In the genomic region with DNA sequence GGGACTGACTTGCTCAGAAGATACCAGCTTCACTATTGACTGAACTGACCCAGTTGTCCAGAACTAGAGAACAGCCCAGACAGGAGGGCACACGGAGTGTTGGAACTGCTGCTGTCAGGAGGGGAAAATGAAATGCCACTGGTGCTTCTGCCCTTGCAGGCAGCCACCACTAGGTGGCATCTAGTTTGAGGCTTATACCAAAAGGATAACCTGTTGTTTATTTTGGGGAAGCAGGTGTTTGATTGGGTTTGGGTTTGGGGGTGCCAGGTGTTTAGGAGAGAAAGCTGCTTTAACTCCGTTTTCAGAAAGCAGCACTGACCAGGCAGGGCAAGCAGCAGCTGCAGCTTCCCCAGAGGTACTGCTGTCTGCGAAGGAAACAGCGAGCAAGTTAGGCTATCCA, we compare ENCODE assay signal across 9 mouse cellular contexts. TPM values are rescaled to one million over a fixed set of nuclear protein-coding genes. Genes with fewer than 3 reads are reported as not detected.
A peak's percentile ranks its signal among the peaks of the same experiment; 100 is the strongest.
DNase-seq lines count a peak whose midpoint lies in the region; ATAC-seq and TF ChIP-seq lines count a peak whose summit lies in the region.
"Had no signal": no experiment of that assay in that cellular context is flagged by ENCODE, and none has a peak within 500 bp of the region (broad histone marks: within the 10 kb centered on the region; RNA-seq: fewer than 3 reads in every experiment).

No protein-coding gene starts in this region.

- ATAC-seq in heart, postnatal 0 days (ENCODE audit: insufficient read depth, low read depth), result no peak
- ATAC-seq in neural tube, embryonic 11.5 days (ENCODE audit: insufficient read depth, low FRiP score, low TSS enrichment), result no peak

- H3K4me2 ChIP-seq in heart, postnatal 0 days (ENCODE audit: low read depth, low read length), result no peak overlapping the region
- H3K4me2 ChIP-seq in neural tube, embryonic 11.5 days (ENCODE audit: low read depth), result no peak overlapping the region

- H3K4me1 ChIP-seq in heart, postnatal 0 days (ENCODE audit: control insufficient read depth, insufficient read depth), result peaks cover 14% of the 10 kb centered on the region
- H3K4me1 ChIP-seq in heart, embryonic 10.5 days, result peaks cover 47% of the 10 kb centered on the region
- peaks cover 8% of the 10 kb centered on the region; the same call in 1 of the 2 replicates for H3K4me1 ChIP-seq in embryonic facial prominence, embryonic 10.5 days
- H3K4me1 ChIP-seq in neural tube, embryonic 11.5 days (ENCODE audit: control insufficient read depth, insufficient read depth, low read length), result no peaks in the 10 kb centered on the region

- intact Hi-C loops in left cerebral cortex, postnatal 10 days (cut with DNase I), result no loop called here

- H3K4me3 ChIP-seq in heart, postnatal 0 days (ENCODE audit: low read depth, low read length), result no peak overlapping the region
- H3K4me3 ChIP-seq in heart, embryonic 10.5 days, result no peak overlapping the region
- H3K4me3 ChIP-seq in embryonic facial prominence, embryonic 10.5 days, result no peak overlapping the region
- H3K4me3 ChIP-seq in neural tube, embryonic 11.5 days (ENCODE audit: low read depth, low read length), result no peak overlapping the region

- no peak for TF ChIP-seq EP300 in heart, postnatal 0 days (IDR thresholded peaks at IDR 0.05; ENCODE audit: low read depth)

- peak; percentile 82 for TF ChIP-seq CTCF in heart, postnatal 0 days (IDR thresholded peaks at IDR 0.05; ENCODE audit: low read depth)

- no peak for DNase-seq in heart, postnatal 0 days (ENCODE audit: low spot score)
- DNase-seq in heart, embryonic 10.5 days (ENCODE audit: low spot score), result no peak
- DNase-seq in A20 (ENCODE audit: low read depth, low spot score), result peak; percentile 90
- peak; percentile 44 for DNase-seq in MN1 (ENCODE audit: low spot score)
- peak; percentile 45 for DNase-seq in embryonic facial prominence, embryonic 10.5 days (ENCODE audit: low spot score)
- DNase-seq in left cerebral cortex, postnatal 10 days (ENCODE audit: extremely low spot score in 1 of 2, low spot score in 2 of 2), result peak; percentile 52 to 58
- peak; percentile 44 for DNase-seq in neural tube, embryonic 11.5 days (ENCODE audit: low spot score)
- DNase-seq in ovary, postnatal 14 days (ENCODE audit: low spot score), result no peak

- no peak overlapping the region for H3K9ac ChIP-seq in heart, postnatal 0 days (replicated peaks; ENCODE audit: low read depth, low read length)
- no peak overlapping the region for H3K9ac ChIP-seq in neural tube, embryonic 11.5 days (ENCODE audit: low read length)

- no peaks in the 10 kb centered on the region for H3K27me3 ChIP-seq in heart, postnatal 0 days (ENCODE audit: control insufficient read depth, insufficient read depth, low read length)
- H3K27me3 ChIP-seq in heart, embryonic 10.5 days (ENCODE audit: insufficient read depth, poor library complexity, severe bottlenecking), result no peaks in the 10 kb centered on the region
- H3K27me3 ChIP-seq in embryonic facial prominence, embryonic 10.5 days (replicated peaks; ENCODE audit: low read depth, poor library complexity, severe bottlenecking), result no peaks in the 10 kb centered on the region
- no peaks in the 10 kb centered on the region for H3K27me3 ChIP-seq in neural tube, embryonic 11.5 days (ENCODE audit: control insufficient read depth, insufficient read depth, low read length)

- H3K36me3 ChIP-seq in heart, postnatal 0 days (replicated peaks; ENCODE audit: control insufficient read depth, insufficient read depth, low read length), result peaks cover 56% of the 10 kb centered on the region
- H3K36me3 ChIP-seq in heart, embryonic 10.5 days, result peaks cover 83% of the 10 kb centered on the region
- H3K36me3 ChIP-seq in embryonic facial prominence, embryonic 10.5 days (replicated peaks), result peaks cover 99% of the 10 kb centered on the region
- peaks cover 9% of the 10 kb centered on the region for H3K36me3 ChIP-seq in neural tube, embryonic 11.5 days (ENCODE audit: control insufficient read depth, insufficient read depth, low read length)

- 53% methylated on average over 4 of the region's 4 CpGs for WGBS in heart, postnatal 0 days
- 56% methylated on average over 4 of the region's 4 CpGs for WGBS in heart, embryonic 10.5 days
- WGBS in embryonic facial prominence, embryonic 10.5 days, result 60% methylated on average over 4 of the region's 4 CpGs
- WGBS in neural tube, embryonic 11.5 days, result 59% methylated on average over 4 of the region's 4 CpGs

- H3K9me3 ChIP-seq in heart, postnatal 0 days (replicated peaks; ENCODE audit: control insufficient read depth, low read length), result no peaks in the 10 kb centered on the region
- no peaks in the 10 kb centered on the region for H3K9me3 ChIP-seq in heart, embryonic 10.5 days
- no peaks in the 10 kb centered on the region for H3K9me3 ChIP-seq in embryonic facial prominence, embryonic 10.5 days
- no peaks in the 10 kb centered on the region for H3K9me3 ChIP-seq in neural tube, embryonic 11.5 days (ENCODE audit: control insufficient read depth, low read length)

- no peak overlapping the region for H3K27ac ChIP-seq in heart, postnatal 0 days (ENCODE audit: low read depth)
- H3K27ac ChIP-seq in heart, embryonic 10.5 days, result no peak overlapping the region
- no peak overlapping the region for H3K27ac ChIP-seq in embryonic facial prominence, embryonic 10.5 days (replicated peaks)
- no peak overlapping the region for H3K27ac ChIP-seq in neural tube, embryonic 11.5 days (ENCODE audit: low read depth, low read length)

RNA-seq across cellular contexts. Expression of a gene that starts 7.6 kb away (rescaled TPM):
- 7.1 and 9.4 TPM in 2 replicates for total RNA-seq in heart, postnatal 0 days (2014; rRNA removed; ENCODE audit: low replicate concordance)
- 6.7 and 8.2 TPM in 2 replicates for polyA plus RNA-seq in heart, postnatal 0 days (2015; fragmentation: Nextera tagmentation; extraction: Ambion mirVana)
- polyA plus RNA-seq in heart, embryonic 10.5 days (2016; fragmentation: Nextera tagmentation; extraction: Ambion mirVana), result 13.0 and 14.9 TPM in 2 replicates
- 9.3 and 10.1 TPM in 2 replicates for polyA plus RNA-seq in embryonic facial prominence, embryonic 10.5 days (2016; fragmentation: Nextera tagmentation; extraction: Ambion mirVana)
- 10 to 100 TPM; 14.6 to 16.5 TPM for total RNA-seq in left cerebral cortex, postnatal 10 days (2021)
- polyA plus RNA-seq in neural tube, embryonic 11.5 days (2014; fragmentation: Nextera tagmentation; extraction: Ambion mirVana), result 13.6 and 14.0 TPM in 2 replicates

RNA-seq across cellular contexts. Expression of a gene that starts 12.9 kb away (rescaled TPM):
- 27.7 and 32.2 TPM in 2 replicates for total RNA-seq in heart, postnatal 0 days (2014; rRNA removed; ENCODE audit: low replicate concordance)
- polyA plus RNA-seq in heart, postnatal 0 days (2015; fragmentation: Nextera tagmentation; extraction: Ambion mirVana), result 18.6 and 19.1 TPM in 2 replicates
- polyA plus RNA-seq in heart, embryonic 10.5 days (2016; fragmentation: Nextera tagmentation; extraction: Ambion mirVana), result 66.5 and 98.2 TPM in 2 replicates
- 180 and 183 TPM in 2 replicates for polyA plus RNA-seq in embryonic facial prominence, embryonic 10.5 days (2016; fragmentation: Nextera tagmentation; extraction: Ambion mirVana)
- 10 to 100 TPM; 11.5 TPM for total RNA-seq in left cerebral cortex, postnatal 10 days (2021)
- 165 and 173 TPM in 2 replicates for polyA plus RNA-seq in neural tube, embryonic 11.5 days (2014; fragmentation: Nextera tagmentation; extraction: Ambion mirVana)

RNA-seq across cellular contexts. Expression of a gene that starts 13.8 kb away (rescaled TPM):
- total RNA-seq in heart, postnatal 0 days (2014; rRNA removed; ENCODE audit: low replicate concordance), result 6.8 and 10.5 TPM in 2 replicates
- 2.3 and 2.4 TPM in 2 replicates for polyA plus RNA-seq in heart, postnatal 0 days (2015; fragmentation: Nextera tagmentation; extraction: Ambion mirVana)
- 0.53 and 0.71 TPM in 2 replicates for polyA plus RNA-seq in heart, embryonic 10.5 days (2016; fragmentation: Nextera tagmentation; extraction: Ambion mirVana)
- polyA plus RNA-seq in embryonic facial prominence, embryonic 10.5 days (2016; fragmentation: Nextera tagmentation; extraction: Ambion mirVana), result 0.04 and 0.20 TPM in 2 replicates
- 10 to 100 TPM; 13.8 to 14.5 TPM for total RNA-seq in left cerebral cortex, postnatal 10 days (2021)
- polyA plus RNA-seq in neural tube, embryonic 11.5 days (2014; fragmentation: Nextera tagmentation; extraction: Ambion mirVana), result 0.26 and 0.61 TPM in 2 replicates

RNA-seq across cellular contexts. Expression of a gene that starts 51.7 kb away (rescaled TPM):
- 0.38 TPM in 1 of 2 replicates, not detected in the other for total RNA-seq in heart, postnatal 0 days (2014; rRNA removed; ENCODE audit: low replicate concordance)
- 0.04 TPM in 1 of 2 replicates, not detected in the other for polyA plus RNA-seq in heart, postnatal 0 days (2015; fragmentation: Nextera tagmentation; extraction: Ambion mirVana)
- 0.11 TPM in 1 of 2 replicates, not detected in the other for polyA plus RNA-seq in heart, embryonic 10.5 days (2016; fragmentation: Nextera tagmentation; extraction: Ambion mirVana)
- polyA plus RNA-seq in embryonic facial prominence, embryonic 10.5 days (2016; fragmentation: Nextera tagmentation; extraction: Ambion mirVana), result 0.30 TPM in 1 of 2 replicates, not detected in the other
- not detected for total RNA-seq in left cerebral cortex, postnatal 10 days (2021)
- not detected in 2 replicates for polyA plus RNA-seq in neural tube, embryonic 11.5 days (2014; fragmentation: Nextera tagmentation; extraction: Ambion mirVana)
- total RNA-seq: layer of hippocampus, postnatal 36 days had no signal

RNA-seq across cellular contexts. Expression of a gene that starts 55.8 kb away (rescaled TPM):
- 6.8 and 7.2 TPM in 2 replicates for total RNA-seq in heart, postnatal 0 days (2014; rRNA removed; ENCODE audit: low replicate concordance)
- polyA plus RNA-seq in heart, postnatal 0 days (2015; fragmentation: Nextera tagmentation; extraction: Ambion mirVana), result 3.4 and 4.7 TPM in 2 replicates
- 0.57 and 2.9 TPM in 2 replicates for polyA plus RNA-seq in heart, embryonic 10.5 days (2016; fragmentation: Nextera tagmentation; extraction: Ambion mirVana)
- polyA plus RNA-seq in embryonic facial prominence, embryonic 10.5 days (2016; fragmentation: Nextera tagmentation; extraction: Ambion mirVana), result 3.9 and 4.6 TPM in 2 replicates
- total RNA-seq in left cerebral cortex, postnatal 10 days (2021), result 10 to 100 TPM in 1 of 2 experiments, 1 to 10 TPM in 1; 10.0 to 11.9 TPM
- 3.8 and 4.9 TPM in 2 replicates for polyA plus RNA-seq in neural tube, embryonic 11.5 days (2014; fragmentation: Nextera tagmentation; extraction: Ambion mirVana)

Comparison
In these comparisons a context has a peak if more than half of its experiments do, and no peak if none do; other contexts are left out.
1. DNase-seq: peak in A20 (single experiment), MN1 (single experiment), embryonic facial prominence, embryonic 10.5 days (single experiment), left cerebral cortex, postnatal 10 days (2 of 2) and neural tube, embryonic 11.5 days (single experiment); none in heart, postnatal 0 days (single experiment), heart, embryonic 10.5 days (single experiment) and ovary, postnatal 14 days (single experiment).